Mouse (Mus musculus) liver (tissue): ENCODE measurements around the gene Fam135a.
A peak's percentile ranks its signal among the peaks of the same experiment; 100 is the strongest.
"Not testable (repeated sequence)": the region's sequence is repeated elsewhere in the genome, so short reads cannot be mapped to it uniquely, and the experiment has no call there.

Source experiments
- DNase-seq: peaks from one replicate; pipeline ENCODE4 v3.0.0-alpha.2; 2020; ENCODE audit warnings: mixed read lengths

The Fam135a gene

GRCm38 (mm10) chr1:24066706-24067105 is 33.4 kb downstream of the Fam135a start:
- no peak for DNase-seq

- DNase-seq: no peak
These were observed 44.4 kb downstream of the Fam135a start for GRCm38 (mm10) chr1:24055706-24056105.

- no peak for DNase-seq
These were observed 53.2 kb downstream of the Fam135a start for GRCm38 (mm10) chr1:24046730-24047510.

- no peak for DNase-seq
These were observed 54.5 kb downstream of the Fam135a start for GRCm38 (mm10) chr1:24045627-24046026.

- DNase-seq: no peak
These were observed 57.1 kb downstream of the Fam135a start for GRCm38 (mm10) chr1:24043007-24043406.

GRCm38 (mm10) chr1:24033759-24034423 is 66.2 kb downstream of the Fam135a start:
- no peak for DNase-seq

GRCm38 (mm10) chr1:24010821-24011220 is 89.3 kb downstream of the Fam135a start:
- no peak for DNase-seq

- DNase-seq: no peak
These were observed 90.1 kb downstream of the Fam135a start for GRCm38 (mm10) chr1:24010016-24010415.

- DNase-seq: no peak
These were observed 92.5 kb downstream of the Fam135a start for GRCm38 (mm10) chr1:24007621-24008020.

GRCm38 (mm10) chr1:24005070-24005804 is 94.9 kb downstream of the Fam135a start, which contains the start of gene Sdhaf4:
TSS of gene Sdhaf4 (minus strand) at chr1:24005656.
- peak; percentile 93 for DNase-seq

GRCm38 (mm10) chr1:23999318-23999717 is 100.8 kb downstream of the Fam135a start:
- DNase-seq: no peak

GRCm38 (mm10) chr1:23998866-23999265 is 101.3 kb downstream of the Fam135a start:
- no peak for DNase-seq

GRCm38 (mm10) chr1:23998120-23998810 is 101.9 kb downstream of the Fam135a start:
- DNase-seq: no peak

- DNase-seq: no peak
These were observed 102.6 kb downstream of the Fam135a start for GRCm38 (mm10) chr1:23997493-23997892.

GRCm38 (mm10) chr1:23995420-23995819 is 104.7 kb downstream of the Fam135a start:
- DNase-seq: no peak

- no peak for DNase-seq
These were observed 117.0 kb downstream of the Fam135a start for GRCm38 (mm10) chr1:23983118-23983517.

GRCm38 (mm10) chr1:23978281-23978680 is 121.9 kb downstream of the Fam135a start:
- no peak for DNase-seq

GRCm38 (mm10) chr1:23971159-23971558 is 129.0 kb downstream of the Fam135a start:
- DNase-seq: not testable (repeated sequence)

GRCm38 (mm10) chr1:23968027-23968725 is 132.0 kb downstream of the Fam135a start:
- DNase-seq: no peak

- peak; percentile 26 for DNase-seq
These were observed 133.9 kb downstream of the Fam135a start for GRCm38 (mm10) chr1:23966226-23966625.
